In genomic region chr10:69213451-69213877, GRCm38 (mm10) we compare ENCODE assay signal across 8 mouse cellular contexts. TPM values are rescaled to one million over a fixed set of nuclear protein-coding genes. Genes with fewer than 3 reads are reported as not detected.
A peak's percentile ranks its signal among the peaks of the same experiment; 100 is the strongest.
DNase-seq lines count a peak whose midpoint lies in the region; ATAC-seq and TF ChIP-seq lines count a peak whose summit lies in the region.

No protein-coding gene starts in this region.

- TF ChIP-seq POLR2A in small intestine, adult 2 months (IDR thresholded peaks at IDR 0.05; ENCODE audit: low read depth, low read length) = no peak

- peaks cover 28% of the 10 kb centered on the region for H3K36me3 ChIP-seq in heart, embryonic 10.5 days
- H3K36me3 ChIP-seq in ES-E14 (ENCODE audit: control insufficient read depth, insufficient read depth, low read length, poor library complexity, severe bottlenecking) = no peaks in the 10 kb centered on the region
- H3K36me3 ChIP-seq in embryonic facial prominence, embryonic 15.5 days = peaks cover 23% of the 10 kb centered on the region
- no peaks in the 10 kb centered on the region; the same call in 1 of the 2 replicates for H3K36me3 ChIP-seq in intestine, postnatal 0 days (ENCODE audit: control insufficient read depth, insufficient read depth)
- H3K36me3 ChIP-seq in small intestine, adult 2 months (ENCODE audit: control insufficient read depth, insufficient read depth, low read length) = no peaks in the 10 kb centered on the region

- peak; percentile 80 for DNase-seq in heart, embryonic 10.5 days (ENCODE audit: low spot score)
- no peak for DNase-seq in heart, adult 9 months (ENCODE audit: low spot score in 2 of 2)
- no peak for DNase-seq in ES-E14 (ENCODE audit: low read depth, low spot score)
- DNase-seq in lung, postnatal 14 days = peak; percentile 27
- no peak for DNase-seq in right cerebral cortex, postnatal 14 days

- H3K9me3 ChIP-seq in heart, embryonic 10.5 days = no peaks in the 10 kb centered on the region
- H3K9me3 ChIP-seq in ES-E14 (ENCODE audit: control insufficient read depth, insufficient read depth, low read depth, low read length) = no peaks in the 10 kb centered on the region
- H3K9me3 ChIP-seq in embryonic facial prominence, embryonic 15.5 days (replicated peaks) = no peaks in the 10 kb centered on the region
- no peaks in the 10 kb centered on the region for H3K9me3 ChIP-seq in intestine, postnatal 0 days (ENCODE audit: control insufficient read depth)

- ATAC-seq in embryonic facial prominence, embryonic 15.5 days (ENCODE audit: insufficient number of reproducible peaks, low FRiP score, low TSS enrichment, low read depth) = peak; percentile 67
- ATAC-seq in intestine, postnatal 0 days = peak; percentile 63

- WGBS in heart, embryonic 10.5 days = under 1% methylated on average over 21 of the region's 21 CpGs
- 1% methylated on average over 21 of the region's 21 CpGs for WGBS in embryonic facial prominence, embryonic 15.5 days
- WGBS in intestine, postnatal 0 days = under 1% methylated on average over 21 of the region's 21 CpGs
- under 1% methylated on average over 21 of the region's 21 CpGs for WGBS in small intestine, adult 2 months

- peak overlapping the region; percentile 43 for H3K9ac ChIP-seq in ES-E14 (ENCODE audit: insufficient read depth, low read depth, low read length, poor library complexity, severe bottlenecking)
- peak overlapping the region; percentile 94 for H3K9ac ChIP-seq in embryonic facial prominence, embryonic 15.5 days
- peak overlapping the region; percentile 79 for H3K9ac ChIP-seq in intestine, postnatal 0 days (ENCODE audit: low read depth, low read length)

- in situ Hi-C loops in ES-E14 (cut with MboI; ENCODE audit: low sequenced_read_pairs in 2 of 2, unreplicated experiment in 2 of 2) = no loop called here

- peak overlapping the region; percentile 91 for H3K4me3 ChIP-seq in heart, embryonic 10.5 days
- peak overlapping the region; percentile 56 to 73 for H3K4me3 ChIP-seq in ES-E14 (ENCODE audit: insufficient read depth in 1 of 2, low read depth in 1 of 2, low read length in 2 of 2, poor library complexity in 1 of 2, severe bottlenecking in 1 of 2)
- H3K4me3 ChIP-seq in embryonic facial prominence, embryonic 15.5 days (replicated peaks) = peak overlapping the region; percentile 83
- peak overlapping the region; percentile 76 for H3K4me3 ChIP-seq in intestine, postnatal 0 days (ENCODE audit: low read depth, low read length)
- H3K4me3 ChIP-seq in small intestine, adult 2 months (ENCODE audit: low read depth, low read length) = peak overlapping the region; percentile 71

- H3K27ac ChIP-seq in heart, embryonic 10.5 days = peak overlapping the region; percentile 99
- no peak overlapping the region for H3K27ac ChIP-seq in ES-E14 (ENCODE audit: insufficient read depth, low read depth, low read length, poor library complexity, severe bottlenecking)
- H3K27ac ChIP-seq in embryonic facial prominence, embryonic 15.5 days (replicated peaks) = peak overlapping the region; percentile 98
- H3K27ac ChIP-seq in intestine, postnatal 0 days (ENCODE audit: low read depth, low read length) = peak overlapping the region; percentile 94
- H3K27ac ChIP-seq in small intestine, adult 2 months (ENCODE audit: insufficient read depth, low read depth, low read length) = peak overlapping the region; percentile 68

- H3K4me1 ChIP-seq in heart, embryonic 10.5 days = peaks cover 21% of the 10 kb centered on the region
- peaks cover 0 to 2% of the 10 kb centered on the region in 2 experiments; a peak in 1 of 4 replicates for H3K4me1 ChIP-seq in ES-E14 (ENCODE audit: control insufficient read depth in 2 of 2, insufficient read depth in 2 of 2, low read length in 2 of 2, poor library complexity in 1 of 2)
- H3K4me1 ChIP-seq in embryonic facial prominence, embryonic 15.5 days = peaks cover 17% of the 10 kb centered on the region; the same call in 1 of the 2 replicates
- no peaks in the 10 kb centered on the region for H3K4me1 ChIP-seq in intestine, postnatal 0 days (replicated peaks; ENCODE audit: control insufficient read depth, insufficient read depth, low read length)
- H3K4me1 ChIP-seq in small intestine, adult 2 months (ENCODE audit: control insufficient read depth, insufficient read depth, insufficient read length, low read length) = peaks cover 3% of the 10 kb centered on the region; the same call in 1 of the 2 replicates

- peak overlapping the region; percentile 78 for H3K4me2 ChIP-seq in embryonic facial prominence, embryonic 15.5 days (replicated peaks)
- H3K4me2 ChIP-seq in intestine, postnatal 0 days (replicated peaks; ENCODE audit: low read depth) = peak overlapping the region; percentile 97

- no peak for TF ChIP-seq CTCF in intestine, postnatal 0 days (IDR thresholded peaks at IDR 0.05; ENCODE audit: low read depth)
- no peak for TF ChIP-seq CTCF in small intestine, adult 2 months (IDR thresholded peaks at IDR 0.05; ENCODE audit: extremely low read depth, insufficient read length, insufficient replicate concordance, low read depth, low read length)

- no peaks in the 10 kb centered on the region for H3K27me3 ChIP-seq in heart, embryonic 10.5 days (ENCODE audit: insufficient read depth, poor library complexity, severe bottlenecking)
- H3K27me3 ChIP-seq in embryonic facial prominence, embryonic 15.5 days = no peaks in the 10 kb centered on the region
- H3K27me3 ChIP-seq in intestine, postnatal 0 days (replicated peaks; ENCODE audit: control insufficient read depth, insufficient read depth, low read length) = no peaks in the 10 kb centered on the region
- H3K27me3 ChIP-seq in small intestine, adult 2 months (ENCODE audit: control insufficient read depth, insufficient read depth, low read length) = no peaks in the 10 kb centered on the region

TF ChIP-seq in ES-E14, 5 proteins besides CTCF, POLR2A, EP300 and RAD21:
- TF ChIP-seq MAFK (IDR thresholded peaks at IDR 0.05; ENCODE audit: insufficient read depth, low read depth, low read length) (no peak), HCFC1 (IDR thresholded peaks at IDR 0.05; ENCODE audit: borderline replicate concordance, insufficient read depth, low read length) (no peak), ZNF384 (IDR thresholded peaks at IDR 0.05; ENCODE audit: low read depth, low read length) (no peak), ZC3H11A (IDR thresholded peaks at IDR 0.05; ENCODE audit: borderline replicate concordance, low read depth, low read length) (no peak), CHD2 (IDR thresholded peaks at IDR 0.05; ENCODE audit: low read depth, low read length) (no peak)
TF ChIP-seq in ES-E14: peak in this region for 0.

RNA-seq across cellular contexts. Expression of gene A930033H14Rik, which starts 0.6 kb away (rescaled TPM):
- 1.7 and 1.9 TPM in 2 replicates for polyA plus RNA-seq in heart, embryonic 10.5 days (2016; fragmentation: Nextera tagmentation; extraction: Ambion mirVana)
- 0.45 TPM in 1 of 2 replicates, not detected in the other for total RNA-seq in ES-E14 (2012; rRNA removed)
- 3.0 and 3.2 TPM in 2 replicates for polyA plus RNA-seq in embryonic facial prominence, embryonic 15.5 days (2015; fragmentation: Nextera tagmentation; extraction: Ambion mirVana)
- polyA plus RNA-seq in intestine, postnatal 0 days (2015; fragmentation: Nextera tagmentation; extraction: Ambion mirVana) = 1.0 and 1.4 TPM in 2 replicates
- 0.35 TPM in 1 of 2 replicates, not detected in the other for polyA plus RNA-seq in small intestine, adult 2 months (2012; rRNA removed)

Comparison
In these comparisons a context has a peak if more than half of its experiments do, and no peak if none do; other contexts are left out.
1. DNase-seq: peak in heart, embryonic 10.5 days (single experiment) and lung, postnatal 14 days (single experiment); none in heart, adult 9 months (0 of 2), ES-E14 (single experiment) and right cerebral cortex, postnatal 14 days (single experiment).
2. H3K9ac ChIP-seq: peak in every context shown above with its lines; median percentile 94 in embryonic facial prominence, embryonic 15.5 days; 79 in intestine, postnatal 0 days; 43 in ES-E14.
3. Peak in every context shown above with its lines, with median percentiles within 50 percentile points of each other: H3K4me3 ChIP-seq.